Mouse (Mus musculus) thymus, adult 18-20 months (tissue): Measurements from ENCODE around the gene Git1.
A peak's percentile ranks its signal among the peaks of the same experiment; 100 is the strongest.
"Not testable (repeated sequence)": the region's sequence is repeated elsewhere in the genome, so short reads cannot be mapped to it uniquely, and the experiment has no call there.

ENCODE experiments used
- DNase-seq, 2 experiments: peaks; one replicate each; pipeline ENCODE4 v3.0.0; 2022; ENCODE audit warnings: mixed read lengths in 2 of 2

The Git1 gene

GRCm38 (mm10) chr11:77520601-77521529, 27.5 kb downstream of the Git1 start:
- peak; percentile 44 to 63 for DNase-seq

- no peak for DNase-seq
Observed at GRCm38 (mm10) chr11:77525804-77526486, 32.6 kb downstream of the Git1 start.

- DNase-seq = not testable (repeated sequence)
Observed at GRCm38 (mm10) chr11:77528420-77528819, 35.1 kb downstream of the Git1 start.

- no peak for DNase-seq
Observed at GRCm38 (mm10) chr11:77529644-77530043, 36.3 kb downstream of the Git1 start.

- DNase-seq = no peak
Observed at GRCm38 (mm10) chr11:77530862-77531261, 37.5 kb downstream of the Git1 start.

- DNase-seq = no peak
Observed at GRCm38 (mm10) chr11:77532202-77532846, 39.0 kb downstream of the Git1 start.

GRCm38 (mm10) chr11:77545261-77545660, 51.9 kb downstream of the Git1 start:
- no peak for DNase-seq
